Mouse (Mus musculus): Measurements from ENCODE around the gene Rad54l. TPM values are rescaled to one million over a fixed set of nuclear protein-coding genes. Genes with fewer than 3 reads are reported as not detected.

Gene Rad54l
- polyA plus RNA-seq, 1 experiment, result 11.5 TPM

GRCm38 (mm10) chr4:116074861-116075620 lies 48.4 kb downstream of the Rad54l start, which contains the start of the genes Uqcrh and Lrrc41:
Gene Uqcrh (minus strand): TSS chr4:116075071.
Gene Lrrc41 (plus strand): TSS chr4:116075269.
- H3K4me3 ChIP-seq (ENCODE audit: insufficient read depth, poor library complexity, severe bottlenecking), result peak within 1 kb of the TSS; percentile 79
- no peak for TF ChIP-seq USF1 (IDR thresholded peaks at IDR 0.05; ENCODE audit: low read depth)
- TF ChIP-seq MYOG (IDR thresholded peaks at IDR 0.05; ENCODE audit: control insufficient read depth, extremely low read depth, insufficient read length), result no peak
- TF ChIP-seq CEBPB (IDR thresholded peaks at IDR 0.05; ENCODE audit: low read depth), result no peak
- TF ChIP-seq MYOD1 (IDR thresholded peaks at IDR 0.05; ENCODE audit: control insufficient read depth, insufficient read length, low read depth), result no peak
- TF ChIP-seq FOSL1 (IDR thresholded peaks at IDR 0.05; ENCODE audit: insufficient read depth, low read length, poor library complexity, severe bottlenecking), result no peak
- no peak for TF ChIP-seq CTCF (IDR thresholded peaks at IDR 0.05; ENCODE audit: control insufficient read depth, insufficient read depth, insufficient read length)
- TF ChIP-seq MAX (IDR thresholded peaks at IDR 0.05), result no peak

GRCm38 (mm10) chr4:116074145-116074675 lies 49.3 kb downstream of the Rad54l start:
- Histone ChIP-seq H3K79me3 (ENCODE audit: low read depth) (peaks cover 84% of the 10 kb centered on the region), H3K27me3 (ENCODE audit: control insufficient read depth, insufficient read depth, insufficient read length) (no peaks in the 10 kb centered on the region), H3ac (ENCODE audit: control insufficient read depth, insufficient read length, low read depth) (peak overlapping the region; percentile 67), H3K36me3 (ENCODE audit: control insufficient read depth, insufficient read depth) (peaks cover 19% of the 10 kb centered on the region), H3K79me2 (ENCODE audit: control insufficient read depth, insufficient read depth) (peaks cover 97% of the 10 kb centered on the region), H3K4me3 (ENCODE audit: insufficient read depth, poor library complexity, severe bottlenecking) (peak overlapping the region; percentile 79)
- TF ChIP-seq MYOD1 (IDR thresholded peaks at IDR 0.05; ENCODE audit: control insufficient read depth, insufficient read length, low read depth), result no peak
- no peak for TF ChIP-seq MAX (IDR thresholded peaks at IDR 0.05)
- TF ChIP-seq CTCF (IDR thresholded peaks at IDR 0.05; ENCODE audit: control insufficient read depth, insufficient read depth, insufficient read length), result no peak
- TF ChIP-seq FOSL1 (IDR thresholded peaks at IDR 0.05; ENCODE audit: insufficient read depth, low read length, poor library complexity, severe bottlenecking), result no peak
- TF ChIP-seq MYOG (IDR thresholded peaks at IDR 0.05; ENCODE audit: control insufficient read depth, extremely low read depth, insufficient read length), result no peak
- TF ChIP-seq USF1 (IDR thresholded peaks at IDR 0.05; ENCODE audit: low read depth), result no peak
- TF ChIP-seq CEBPB (IDR thresholded peaks at IDR 0.05; ENCODE audit: low read depth), result no peak

More at GRCm38 (mm10) chr4:116074861-116075620, 48.4 kb downstream of the Rad54l start, which contains the start of the genes Uqcrh and Lrrc41:
- peaks cover 78% of the 10 kb centered on the region for H3K79me3 ChIP-seq (ENCODE audit: low read depth)
- H3K27me3 ChIP-seq (ENCODE audit: control insufficient read depth, insufficient read depth, insufficient read length), result no peaks in the 10 kb centered on the region
- H3K79me2 ChIP-seq (ENCODE audit: control insufficient read depth, insufficient read depth), result peaks cover 93% of the 10 kb centered on the region
- peaks cover 19% of the 10 kb centered on the region for H3K36me3 ChIP-seq (ENCODE audit: control insufficient read depth, insufficient read depth)
- H3ac ChIP-seq (ENCODE audit: control insufficient read depth, insufficient read length, low read depth), result peak within 1 kb of the TSS; percentile 92

- peaks cover 97% of the 10 kb centered on the region for H3K79me2 ChIP-seq (ENCODE audit: control insufficient read depth, insufficient read depth)
- no peak overlapping the region for H3ac ChIP-seq (ENCODE audit: control insufficient read depth, insufficient read length, low read depth)
- H3K79me3 ChIP-seq (ENCODE audit: low read depth), result peaks cover 77% of the 10 kb centered on the region
- H3K4me3 ChIP-seq (ENCODE audit: insufficient read depth, poor library complexity, severe bottlenecking), result no peak overlapping the region
- H3K27me3 ChIP-seq (ENCODE audit: control insufficient read depth, insufficient read depth, insufficient read length), result no peaks in the 10 kb centered on the region
- H3K36me3 ChIP-seq (ENCODE audit: control insufficient read depth, insufficient read depth), result peaks cover 28% of the 10 kb centered on the region
- TF ChIP-seq MYOD1 (IDR thresholded peaks at IDR 0.05; ENCODE audit: control insufficient read depth, insufficient read length, low read depth) (no peak), CTCF (IDR thresholded peaks at IDR 0.05; ENCODE audit: control insufficient read depth, insufficient read depth, insufficient read length) (no peak), CEBPB (IDR thresholded peaks at IDR 0.05; ENCODE audit: low read depth) (no peak)
Measured at GRCm38 (mm10) chr4:116073146-116073545, 50.3 kb downstream of the Rad54l start.

- H3K36me3 ChIP-seq (ENCODE audit: control insufficient read depth, insufficient read depth), result peaks cover 50% of the 10 kb centered on the region
- no peak for TF ChIP-seq USF1 (IDR thresholded peaks at IDR 0.05; ENCODE audit: low read depth)
- no peak for TF ChIP-seq MYOG (IDR thresholded peaks at IDR 0.05; ENCODE audit: control insufficient read depth, extremely low read depth, insufficient read length)
- no peak for TF ChIP-seq MYOD1 (IDR thresholded peaks at IDR 0.05; ENCODE audit: control insufficient read depth, insufficient read length, low read depth)
- TF ChIP-seq MAX (IDR thresholded peaks at IDR 0.05), result no peak
- no peak for TF ChIP-seq FOSL1 (IDR thresholded peaks at IDR 0.05; ENCODE audit: insufficient read depth, low read length, poor library complexity, severe bottlenecking)
Measured at GRCm38 (mm10) chr4:116070116-116070515, 53.4 kb downstream of the Rad54l start.

GRCm38 (mm10) chr4:116063855-116064254 lies 59.6 kb downstream of the Rad54l start:
- no peak overlapping the region for H3ac ChIP-seq (ENCODE audit: control insufficient read depth, insufficient read length, low read depth)
- peaks cover 7% of the 10 kb centered on the region for H3K79me2 ChIP-seq (ENCODE audit: control insufficient read depth, insufficient read depth)
- H3K79me3 ChIP-seq (ENCODE audit: low read depth), result peaks cover 1% of the 10 kb centered on the region
- peaks cover 34% of the 10 kb centered on the region for H3K36me3 ChIP-seq (ENCODE audit: control insufficient read depth, insufficient read depth)
- no peaks in the 10 kb centered on the region for H3K27me3 ChIP-seq (ENCODE audit: control insufficient read depth, insufficient read depth, insufficient read length)
- TF ChIP-seq FOSL1 (IDR thresholded peaks at IDR 0.05; ENCODE audit: insufficient read depth, low read length, poor library complexity, severe bottlenecking), result no peak
- no peak for TF ChIP-seq USF1 (IDR thresholded peaks at IDR 0.05; ENCODE audit: low read depth)
- no peak for TF ChIP-seq CEBPB (IDR thresholded peaks at IDR 0.05; ENCODE audit: low read depth)
- TF ChIP-seq MYOG (IDR thresholded peaks at IDR 0.05; ENCODE audit: control insufficient read depth, extremely low read depth, insufficient read length), result no peak
- no peak for TF ChIP-seq MYOD1 (IDR thresholded peaks at IDR 0.05; ENCODE audit: control insufficient read depth, insufficient read length, low read depth)
- no peak for TF ChIP-seq MAX (IDR thresholded peaks at IDR 0.05)
- TF ChIP-seq CTCF (IDR thresholded peaks at IDR 0.05; ENCODE audit: control insufficient read depth, insufficient read depth, insufficient read length), result no peak
- no peak overlapping the region for H3K4me3 ChIP-seq (ENCODE audit: insufficient read depth, poor library complexity, severe bottlenecking)

More at GRCm38 (mm10) chr4:116070116-116070515, 53.4 kb downstream of the Rad54l start:
- H3K4me3 ChIP-seq (ENCODE audit: insufficient read depth, poor library complexity, severe bottlenecking), result no peak overlapping the region
- peaks cover 56% of the 10 kb centered on the region for H3K79me3 ChIP-seq (ENCODE audit: low read depth)
- H3K79me2 ChIP-seq (ENCODE audit: control insufficient read depth, insufficient read depth), result peaks cover 68% of the 10 kb centered on the region
- H3K27me3 ChIP-seq (ENCODE audit: control insufficient read depth, insufficient read depth, insufficient read length), result no peaks in the 10 kb centered on the region
- H3ac ChIP-seq (ENCODE audit: control insufficient read depth, insufficient read length, low read depth), result no peak overlapping the region
